Mouse (Mus musculus): ENCODE measurements at regions not wholly inside any gene's neighbourhood (a gene's known extent, or its start where the extent isn't known, plus 50 kb on each side); places are given as distances from the start of the nearest gene placed in this dataset.

DNA sequence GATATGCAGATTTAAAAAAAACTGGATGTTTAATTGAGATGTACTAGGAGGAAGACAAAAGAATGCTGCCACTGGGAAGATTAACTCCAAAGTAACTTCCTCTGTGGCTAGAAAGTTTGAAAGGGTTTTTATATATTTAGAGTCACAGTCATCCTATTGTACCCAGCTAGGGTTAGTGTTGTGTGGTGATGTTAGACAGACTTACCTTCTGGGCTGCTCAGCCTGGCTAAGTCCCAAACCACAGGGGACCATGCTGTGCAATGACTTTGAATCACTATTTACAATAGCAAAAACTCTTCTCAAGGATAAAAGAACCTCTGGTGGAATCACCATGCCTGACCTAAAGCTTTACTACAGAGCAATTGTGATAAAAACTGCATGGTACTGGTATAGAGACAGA lies 363.2 kb downstream of the Tlr4 start:
- TF ChIP-seq CTCF (IDR thresholded peaks at IDR 0.05; ENCODE audit: insufficient read depth, low read length) (no peak), POLR2A (IDR thresholded peaks at IDR 0.05; ENCODE audit: borderline replicate concordance, extremely low read depth, low read depth, low read length) (no peak)

Data from lung, adult 2 months (tissue).